Mouse (Mus musculus): ENCODE data around the gene Speer3.
"Not testable (repeated sequence)": the region's sequence is repeated elsewhere in the genome, so short reads cannot be mapped to it uniquely, and the experiment has no call there.

Speer3 gene

DNA sequence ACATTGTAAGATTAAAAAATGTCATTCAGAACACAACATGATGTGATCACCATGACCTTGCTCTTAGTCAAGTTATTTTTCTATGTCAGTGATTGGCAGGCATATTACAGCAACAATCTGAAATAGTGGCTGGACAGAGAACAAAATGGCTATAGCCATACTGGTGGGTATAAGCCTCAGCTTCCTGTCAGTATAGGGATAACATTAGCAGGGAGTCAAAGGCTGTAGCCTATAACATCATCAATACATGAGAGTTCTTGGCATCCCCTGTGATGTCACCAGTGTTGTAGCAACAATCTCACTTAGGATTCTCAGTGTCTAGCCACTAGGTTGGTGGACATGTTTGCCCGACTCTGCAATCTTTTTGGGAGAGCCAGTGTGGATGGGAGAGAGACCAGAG lies at the start of gene Speer3:
TSS of gene Speer3 (plus strand) at position 301 of the 400 bp plus-strand sequence.
- DNase-seq: no peak

DNA sequence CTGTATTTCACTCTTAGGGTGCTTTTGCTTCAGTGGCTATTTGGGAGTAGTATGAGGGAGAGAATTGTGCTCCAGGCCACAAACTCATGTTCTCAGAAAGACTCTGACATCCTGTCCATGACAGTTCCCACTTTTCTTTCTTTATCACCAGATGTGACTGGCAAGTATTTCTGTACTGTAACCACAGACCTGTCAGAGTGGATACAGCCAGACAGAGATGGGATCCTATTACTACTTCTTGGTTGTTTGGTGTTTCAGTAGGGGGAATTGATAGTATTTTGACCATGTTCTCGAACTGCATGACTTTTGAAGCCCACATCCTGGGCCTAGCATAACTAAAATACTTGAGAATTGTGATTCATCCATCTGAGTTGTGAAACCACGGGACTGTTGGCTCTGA lies 19.1 kb downstream of the Speer3 start:
- not testable (repeated sequence) for DNase-seq

DNA sequence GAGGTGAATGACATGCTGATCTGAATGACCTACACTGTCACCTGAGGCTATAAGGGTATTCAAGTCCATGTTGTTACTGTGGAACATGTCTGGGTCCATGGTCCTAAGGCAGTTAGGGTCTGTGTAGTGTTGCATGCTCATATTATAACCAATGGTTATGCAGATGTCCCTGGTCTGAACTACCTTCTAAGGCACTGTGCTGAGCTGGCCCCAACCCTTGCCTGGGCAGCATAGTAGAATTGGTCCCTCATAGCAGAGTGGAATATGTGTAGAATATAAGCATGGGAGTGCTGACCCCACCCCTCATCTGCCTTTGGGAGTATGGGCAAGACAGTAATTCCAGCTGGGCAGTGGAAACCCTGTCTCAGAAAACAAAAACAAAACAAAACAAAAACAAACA lies 33.7 kb downstream of the Speer3 start:
- no peak for DNase-seq

DNA sequence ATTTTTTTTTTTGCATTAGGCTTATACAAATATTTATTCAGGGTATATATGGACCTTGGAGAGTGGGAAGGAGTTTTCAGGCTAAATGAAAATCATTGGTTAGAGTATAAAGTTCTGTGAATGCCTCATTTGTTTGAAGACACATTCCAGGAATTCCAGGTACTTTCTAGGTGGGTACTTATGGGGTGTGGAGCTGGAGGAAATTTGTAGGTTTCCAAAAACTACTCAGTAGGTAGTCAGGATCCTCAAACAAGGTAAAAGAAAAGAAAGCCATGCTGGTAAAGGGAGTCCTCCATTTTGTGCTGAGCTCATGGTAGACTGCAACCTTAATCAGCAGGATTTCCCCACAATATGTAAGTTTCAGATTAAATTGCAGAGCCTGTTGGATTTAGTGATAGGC lies 35.3 kb downstream of the Speer3 start:
- no peak for DNase-seq

DNA sequence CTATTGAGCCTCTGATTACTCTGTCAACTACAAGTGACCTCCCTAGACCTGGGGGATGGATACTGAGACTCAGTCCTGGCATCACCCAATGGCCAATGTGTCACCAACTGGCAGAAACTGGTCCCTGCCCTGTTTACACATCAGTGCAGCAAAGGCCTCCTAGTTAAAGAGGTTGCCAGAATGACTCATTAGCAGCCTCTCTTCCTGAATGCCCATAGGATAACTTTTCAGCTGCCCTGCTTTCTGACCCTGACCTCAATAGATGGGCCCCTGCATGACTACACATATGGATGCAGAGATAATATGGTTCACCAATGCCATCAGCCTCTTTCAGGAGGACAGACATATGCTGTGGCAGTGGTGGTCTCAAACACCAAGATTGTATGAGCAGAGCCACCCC lies 52.9 kb downstream of the Speer3 start:
- no peak for DNase-seq
